15 mouse cellular contexts compared by ENCODE assay signal in genomic region chr11:98059662-98060061, GRCm38 (mm10). TPM values are rescaled to one million over a fixed set of nuclear protein-coding genes. Genes with fewer than 3 reads are reported as not detected.
DNase-seq lines count a peak whose midpoint lies in the region; ATAC-seq and TF ChIP-seq lines count a peak whose summit lies in the region.
"Had no signal": no experiment of that assay in that cellular context is flagged by ENCODE, and none has a peak within 500 bp of the region (broad histone marks: within the 10 kb centered on the region; RNA-seq: fewer than 3 reads in every experiment).

No protein-coding gene starts in this region.

- peaks cover 76% of the 10 kb centered on the region for H3K4me1 ChIP-seq in E14TG2a.4 (replicated peaks; ENCODE audit: low read depth, low read length)
- peaks cover 21% of the 10 kb centered on the region for H3K4me1 ChIP-seq in hindbrain, embryonic 13.5 days (replicated peaks)
- no peaks in the 10 kb centered on the region for H3K4me1 ChIP-seq in forebrain, embryonic 11.5 days (replicated peaks; ENCODE audit: control insufficient read depth, insufficient read depth, low read length)
- peaks cover 12% of the 10 kb centered on the region; the same call in 1 of the 2 replicates for H3K4me1 ChIP-seq in forebrain, embryonic 15.5 days

- 26% methylated on average over 7 of the region's 7 CpGs for WGBS in hindbrain, embryonic 13.5 days
- WGBS in forebrain, embryonic 11.5 days, result 73% methylated on average over 7 of the region's 7 CpGs
- WGBS in forebrain, embryonic 15.5 days, result 68% methylated on average over 7 of the region's 7 CpGs

- H3K9me3 ChIP-seq in E14TG2a.4 (ENCODE audit: low read length), result no peaks in the 10 kb centered on the region
- no peaks in the 10 kb centered on the region for H3K9me3 ChIP-seq in hindbrain, embryonic 13.5 days
- H3K9me3 ChIP-seq in forebrain, embryonic 11.5 days (ENCODE audit: control insufficient read depth, low read length), result no peaks in the 10 kb centered on the region
- H3K9me3 ChIP-seq in forebrain, embryonic 15.5 days, result no peaks in the 10 kb centered on the region

- no peaks in the 10 kb centered on the region; the same call in 1 of the 2 replicates for H3K27me3 ChIP-seq in E14TG2a.4 (ENCODE audit: insufficient read depth, low read length)
- peaks cover 14% of the 10 kb centered on the region for H3K27me3 ChIP-seq in hindbrain, embryonic 13.5 days
- peaks cover 4% of the 10 kb centered on the region; the same call in 1 of the 2 replicates for H3K27me3 ChIP-seq in forebrain, embryonic 11.5 days (ENCODE audit: control insufficient read depth, insufficient read depth, low read length)
- peaks cover 11% of the 10 kb centered on the region; the same call in 1 of the 2 replicates for H3K27me3 ChIP-seq in forebrain, embryonic 15.5 days

- no peak overlapping the region for H3K4me3 ChIP-seq in layer of hippocampus, adult 2 months
- H3K4me3 ChIP-seq in E14TG2a.4 (replicated peaks; ENCODE audit: low read length), result peak overlapping the region; percentile 56
- no peak overlapping the region for H3K4me3 ChIP-seq in hindbrain, embryonic 13.5 days
- H3K4me3 ChIP-seq in forebrain, embryonic 11.5 days (ENCODE audit: low read depth, low read length), result no peak overlapping the region
- H3K4me3 ChIP-seq in forebrain, embryonic 15.5 days, result no peak overlapping the region

- TF ChIP-seq CTCF in layer of hippocampus, adult 2 months (conservative IDR thresholded peaks at IDR 0.05), result no peak
- no peak for TF ChIP-seq CTCF in E14TG2a.4 (conservative IDR thresholded peaks at IDR 0.05; ENCODE audit: low read length)

- H3K9ac ChIP-seq in hindbrain, embryonic 13.5 days, result peak overlapping the region; percentile 46; the same call in 1 of the 2 replicates
- no peak overlapping the region for H3K9ac ChIP-seq in forebrain, embryonic 11.5 days (ENCODE audit: low read length)
- no peak overlapping the region for H3K9ac ChIP-seq in forebrain, embryonic 15.5 days (replicated peaks)

- H3K4me2 ChIP-seq in hindbrain, embryonic 13.5 days, result no peak overlapping the region
- no peak overlapping the region for H3K4me2 ChIP-seq in forebrain, embryonic 11.5 days (ENCODE audit: low read depth, low read length, severe bottlenecking)
- H3K4me2 ChIP-seq in forebrain, embryonic 15.5 days (replicated peaks), result no peak overlapping the region

- no peak for DNase-seq in layer of hippocampus, adult 2 months (ENCODE audit: low spot score in 2 of 2)
- DNase-seq in layer of hippocampus, postnatal 25 days (ENCODE audit: extremely low spot score in 1 of 2, low spot score in 1 of 2), result no peak
- DNase-seq in adipocyte (ENCODE audit: low spot score), result peak; percentile 35
- DNase-seq in forebrain, embryonic 11.5 days (ENCODE audit: low spot score), result no peak
- DNase-seq: heart, adult 11 months; heart, postnatal 14 days; kidney, adult 8-10 months; layer of hippocampus, adult 9-11 months; liver had no signal

- 0 out of 2 replicates have a peak, but pooled peaks have one; percentile 42 for ATAC-seq in hindbrain, embryonic 13.5 days (ENCODE audit: low FRiP score)
- ATAC-seq in forebrain, embryonic 11.5 days (replicated peaks; ENCODE audit: low FRiP score), result no peak
- no peak for ATAC-seq in forebrain, embryonic 15.5 days (replicated peaks)
- ATAC-seq: lung, postnatal 0 days; midbrain, embryonic 16.5 days had no signal

- peak overlapping the region; percentile 74 for H3K27ac ChIP-seq in layer of hippocampus, adult 2 months
- peak overlapping the region; percentile 18; the same call in 1 of the 2 replicates for H3K27ac ChIP-seq in hindbrain, embryonic 13.5 days
- H3K27ac ChIP-seq in forebrain, embryonic 11.5 days (ENCODE audit: low read depth, low read length), result no peak overlapping the region; the same call in 1 of the 2 replicates
- H3K27ac ChIP-seq in forebrain, embryonic 15.5 days (replicated peaks), result no peak overlapping the region

- no peaks in the 10 kb centered on the region for H3K36me3 ChIP-seq in E14TG2a.4 (ENCODE audit: insufficient read depth, low read length)
- H3K36me3 ChIP-seq in hindbrain, embryonic 13.5 days, result no peaks in the 10 kb centered on the region
- no peaks in the 10 kb centered on the region for H3K36me3 ChIP-seq in forebrain, embryonic 11.5 days (ENCODE audit: control insufficient read depth, insufficient read depth, low read length)
- H3K36me3 ChIP-seq in forebrain, embryonic 15.5 days, result no peaks in the 10 kb centered on the region

RNA-seq across cellular contexts. Expression of gene Stac2, which starts 6.4 kb away (rescaled TPM):
- total RNA-seq in layer of hippocampus, adult 2 months (2021), result 10 to 100 TPM; 50.2 to 50.8 TPM
- 10 to 100 TPM; 42.4 to 46.9 TPM for total RNA-seq in layer of hippocampus, postnatal 25 days (2021)
- polyA plus RNA-seq in hindbrain, embryonic 13.5 days (2015; fragmentation: Nextera tagmentation; extraction: Ambion mirVana), result 4.2 and 5.2 TPM in 2 replicates
- polyA plus RNA-seq in forebrain, embryonic 11.5 days (2014; fragmentation: Nextera tagmentation; extraction: Ambion mirVana), result 0.81 and 0.86 TPM in 2 replicates
- 2.9 and 3.2 TPM in 2 replicates for polyA plus RNA-seq in forebrain, embryonic 15.5 days (2015; fragmentation: Nextera tagmentation; extraction: Ambion mirVana)
- total RNA-seq: MEL had no signal

RNA-seq across cellular contexts. Expression of gene Rpl19, which starts 33.2 kb away (rescaled TPM):
- total RNA-seq in layer of hippocampus, adult 2 months (2021), result 100 to 1,000 TPM; 615 to 621 TPM
- total RNA-seq in layer of hippocampus, postnatal 25 days (2021), result 100 to 1,000 TPM; 567 to 626 TPM
- 689 and 706 TPM in 2 replicates for polyA plus RNA-seq in hindbrain, embryonic 13.5 days (2015; fragmentation: Nextera tagmentation; extraction: Ambion mirVana)
- 897 and 919 TPM in 2 replicates for polyA plus RNA-seq in forebrain, embryonic 11.5 days (2014; fragmentation: Nextera tagmentation; extraction: Ambion mirVana)
- polyA plus RNA-seq in forebrain, embryonic 15.5 days (2015; fragmentation: Nextera tagmentation; extraction: Ambion mirVana), result 667 and 700 TPM in 2 replicates

RNA-seq across cellular contexts. Expression of gene Cacnb1, which starts 36.8 kb away (rescaled TPM):
- 100 to 1,000 TPM; 139 to 142 TPM for total RNA-seq in layer of hippocampus, adult 2 months (2021)
- total RNA-seq in layer of hippocampus, postnatal 25 days (2021), result 100 to 1,000 TPM; 138 to 144 TPM
- 51.6 and 57.4 TPM in 2 replicates for polyA plus RNA-seq in hindbrain, embryonic 13.5 days (2015; fragmentation: Nextera tagmentation; extraction: Ambion mirVana)
- 9.6 and 11.1 TPM in 2 replicates for polyA plus RNA-seq in forebrain, embryonic 11.5 days (2014; fragmentation: Nextera tagmentation; extraction: Ambion mirVana)
- 40.7 and 41.5 TPM in 2 replicates for polyA plus RNA-seq in forebrain, embryonic 15.5 days (2015; fragmentation: Nextera tagmentation; extraction: Ambion mirVana)

Comparison
In these comparisons a context has a peak if more than half of its experiments do, and no peak if none do; other contexts are left out.
1. H3K27ac ChIP-seq: peak in layer of hippocampus, adult 2 months (single experiment) and hindbrain, embryonic 13.5 days (single experiment); none in forebrain, embryonic 11.5 days (single experiment) and forebrain, embryonic 15.5 days (single experiment).